Mouse (Mus musculus) embryonic facial prominence, embryonic 14.5 days (tissue): ENCODE results near the gene Nrxn2. TPM values are rescaled to one million over a fixed set of nuclear protein-coding genes. Genes with fewer than 3 reads are reported as not detected.

Experiments used
- ATAC-seq: fragments of 200-750 bp; cut with Nextera tagmentation; 2 replicates; pipeline ENCODE4 v1.8.0; 2017; ENCODE audit warnings: low read depth, moderate number of reproducible peaks, moderate TSS enrichment
- DNase-seq: peaks from one replicate; pipeline ENCODE4 v3.0.0-alpha.2; 2015; ENCODE audit warnings: low spot score
- H3K27ac ChIP-seq: fragments of 300-500 bp; sonication (generic); replicated peaks from 2 replicates; pipeline ENCODE4 v1.5.1; 2014; ENCODE audit warnings: low read depth, mild to moderate bottlenecking, low read length, moderate library complexity
- H3K27me3 ChIP-seq: fragments of 300-500 bp; sonication (generic); replicated peaks from 2 replicates; pipeline ENCODE4 v1.6.1; 2014; ENCODE audit warnings: low read length; ENCODE audit not compliant: control insufficient read depth, insufficient read depth
- H3K36me3 ChIP-seq: fragments of 300-500 bp; sonication (generic); 2 replicates; pipeline ENCODE4 v1.6.1; 2014; ENCODE audit warnings: low read length, mixed read lengths; ENCODE audit not compliant: control insufficient read depth, insufficient read depth
- H3K4me1 ChIP-seq: fragments of 300-500 bp; sonication (generic); 2 replicates; pipeline ENCODE4 v1.6.1; 2014; ENCODE audit warnings: antibody characterized with exemption, low read length; ENCODE audit not compliant: control insufficient read depth, insufficient read depth
- H3K4me2 ChIP-seq: fragments of 300-500 bp; sonication (generic); 2 replicates; pipeline ENCODE4 v1.6.1; 2014; ENCODE audit warnings: low read depth, mild to moderate bottlenecking, low read length, moderate library complexity, mixed read lengths
- H3K4me3 ChIP-seq: fragments of 300-500 bp; sonication (generic); 2 replicates; pipeline ENCODE4 v1.5.1; 2014; ENCODE audit warnings: low read depth, mild to moderate bottlenecking, low read length
- H3K9ac ChIP-seq: fragments of 300-500 bp; sonication (generic); 2 replicates; pipeline ENCODE4 v1.6.1; 2014; ENCODE audit warnings: low read depth, mild to moderate bottlenecking, low read length, moderate library complexity, mixed read lengths
- H3K9me3 ChIP-seq: fragments of 300-500 bp; sonication (generic); 2 replicates; pipeline ENCODE4 v1.6.1; 2016; ENCODE audit warnings: low read length; ENCODE audit not compliant: control insufficient read depth
- WGBS: fragments of 180-500 bp; shearing (Covaris S2); extraction: QIAGEN DNeasy Blood & Tissue Kit; methylation state at CpG from one replicate; pipeline ENCODE4 v1.1.7; 2014; 5-methylcytosine and 5-hydroxymethylcytosine counted together
- polyA plus RNA-seq: library from polyadenylated mRNA; unstranded; fragments of >200 nt; fragmentation: Nextera tagmentation; extraction: Ambion mirVana; gene quantifications from 2 replicates; pipeline ENCODE4 v1.2.1, GENCODE M21; 2014

The Nrxn2 gene
- polyA plus RNA-seq, 1 experiment from 2014 or later: 3.4 TPM

- Histone ChIP-seq H3K27me3 (peaks cover 82% of the 10 kb centered on the region), H3K4me1 (peaks cover 10% of the 10 kb centered on the region), H3K4me3 (peak overlapping the region; percentile 52; the same call in 1 of the 2 replicates), H3K9ac (no peak overlapping the region), H3K9me3 (no peaks in the 10 kb centered on the region), H3K27ac (no peak overlapping the region), H3K36me3 (no peaks in the 10 kb centered on the region), H3K4me2 (peak overlapping the region; percentile 21; the same call in 1 of the 2 replicates)
- no peak for ATAC-seq
- no peak for DNase-seq
- WGBS: 52% methylated on average over 6 of the region's 6 CpGs
These were observed 81.5 kb downstream of the Nrxn2 start for GRCm38 (mm10) chr19:6499860-6500635.

DNA sequence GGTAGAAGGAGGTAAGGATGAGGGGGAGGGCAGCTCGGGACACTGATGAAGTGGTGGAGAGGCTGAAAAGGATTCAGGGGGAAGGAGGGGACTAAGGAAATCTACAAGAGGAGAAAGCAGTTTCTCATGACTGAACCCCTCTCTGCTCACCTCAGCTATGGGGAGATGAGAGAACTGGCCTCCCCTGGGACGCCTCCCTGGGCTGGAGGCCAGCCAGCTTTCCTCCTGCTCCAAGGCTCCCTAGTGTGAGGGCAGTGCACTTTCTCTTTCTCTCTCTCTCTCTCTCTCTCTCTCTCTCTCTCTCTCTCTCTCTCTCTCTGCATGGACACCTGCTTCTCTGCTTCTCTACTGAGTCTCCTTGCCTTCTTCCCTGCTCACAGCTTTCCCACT, 82.1 kb downstream of the Nrxn2 start:
- no peak for DNase-seq
- H3K4me3 ChIP-seq: no peak overlapping the region
- H3K9ac ChIP-seq: no peak overlapping the region
- no peak overlapping the region for H3K27ac ChIP-seq
- H3K4me2 ChIP-seq: no peak overlapping the region
- H3K4me1 ChIP-seq: peaks cover 10% of the 10 kb centered on the region
- peaks cover 82% of the 10 kb centered on the region for H3K27me3 ChIP-seq
- no peaks in the 10 kb centered on the region for H3K36me3 ChIP-seq
- WGBS: 17% methylated on average over 2 of the region's 2 CpGs
- H3K9me3 ChIP-seq: no peaks in the 10 kb centered on the region
- no peak for ATAC-seq

DNA sequence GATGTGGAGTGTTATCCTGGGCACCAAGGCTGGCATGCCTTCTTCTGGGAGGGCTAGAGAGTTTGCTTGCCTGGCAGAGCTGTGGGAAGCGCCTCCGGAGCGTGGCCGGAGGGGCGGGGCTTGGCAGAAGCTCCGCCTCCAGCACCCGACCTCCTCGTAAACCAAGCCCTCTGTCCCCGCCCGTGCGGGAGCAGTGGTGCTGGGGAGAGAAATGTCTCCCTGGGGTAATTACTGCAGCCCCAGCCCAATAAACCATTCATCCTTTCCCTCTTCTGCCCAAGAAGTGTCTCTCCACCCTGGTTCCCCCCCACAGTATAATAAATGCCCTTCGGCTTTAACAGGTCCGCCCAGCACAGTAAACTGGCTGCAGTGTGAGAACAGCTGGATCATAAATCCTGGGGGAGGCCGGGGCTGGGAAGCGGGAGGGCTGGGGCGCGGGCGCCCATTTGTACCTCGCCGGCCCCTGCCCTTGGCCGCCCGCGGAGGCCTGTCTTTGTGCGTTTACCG, 83.6 kb downstream of the Nrxn2 start:
- H3K4me2 ChIP-seq: peak overlapping the region; percentile 63
- DNase-seq (peak; percentile 42), ATAC-seq (peak; percentile 39)
- H3K27ac ChIP-seq: no peak overlapping the region
- H3K9ac ChIP-seq: no peak overlapping the region
- no peaks in the 10 kb centered on the region for H3K36me3 ChIP-seq
- peak overlapping the region; percentile 30 for H3K4me3 ChIP-seq
- H3K9me3 ChIP-seq: no peaks in the 10 kb centered on the region
- peaks cover 70% of the 10 kb centered on the region for H3K27me3 ChIP-seq
- under 1% methylated on average over 23 of the region's 25 CpGs for WGBS
- peaks cover 10% of the 10 kb centered on the region for H3K4me1 ChIP-seq

DNA sequence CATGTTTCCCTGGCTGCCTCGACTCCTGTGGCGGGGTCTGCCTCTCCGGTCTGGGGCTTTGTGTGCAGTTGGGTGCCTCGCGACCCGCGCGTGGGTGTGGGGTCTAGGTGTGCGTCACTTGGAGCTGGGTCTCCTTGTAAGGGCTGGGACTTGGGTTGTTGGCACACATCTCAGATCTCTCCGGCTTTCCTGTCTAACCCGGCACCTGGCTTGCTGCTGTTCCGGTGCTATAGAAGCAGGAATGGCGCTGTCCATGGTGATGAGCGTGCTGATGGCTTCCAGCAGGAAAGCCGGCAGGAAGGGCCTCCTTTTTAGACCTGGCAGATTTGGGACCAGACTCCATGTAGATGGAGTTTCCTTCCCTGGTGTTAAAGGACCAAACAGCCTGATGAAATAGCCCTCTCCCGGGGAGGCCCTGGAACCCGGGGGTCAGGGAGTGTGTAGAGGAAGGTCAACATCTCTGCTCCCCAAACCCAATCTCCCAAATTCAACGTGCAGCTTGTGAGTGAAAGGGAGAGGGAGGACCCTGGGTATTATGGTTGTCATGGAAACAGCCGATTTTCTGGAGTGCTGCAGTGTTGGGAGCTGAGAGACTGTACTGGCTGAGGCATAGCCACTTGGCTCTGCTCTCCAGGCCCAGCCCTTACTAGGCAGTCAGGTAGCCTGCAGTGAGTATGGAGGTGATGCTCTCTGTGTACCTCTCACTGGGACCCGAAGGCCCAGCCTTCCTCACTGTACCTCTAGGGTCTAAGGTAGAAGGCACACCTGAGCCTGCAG, 84.2 kb downstream of the Nrxn2 start:
- 6% methylated on average over 19 of the region's 20 CpGs for WGBS
- H3K9me3 ChIP-seq: no peaks in the 10 kb centered on the region
- ATAC-seq: peak; percentile 5; the same call in 1 of the 2 replicates
- peak; percentile 90 for DNase-seq
- H3K9ac ChIP-seq: no peak overlapping the region
- peak overlapping the region; percentile 63 for H3K4me2 ChIP-seq
- H3K27me3 ChIP-seq: peaks cover 68% of the 10 kb centered on the region
- no peak overlapping the region; the same call in 1 of the 2 replicates for H3K27ac ChIP-seq
- no peaks in the 10 kb centered on the region for H3K36me3 ChIP-seq
- peak overlapping the region; percentile 30 for H3K4me3 ChIP-seq
- peaks cover 10% of the 10 kb centered on the region for H3K4me1 ChIP-seq

GRCm38 (mm10) chr19:6503926-6504655, 85.6 kb downstream of the Nrxn2 start:
- Histone ChIP-seq H3K36me3 (no peaks in the 10 kb centered on the region), H3K27me3 (peaks cover 61% of the 10 kb centered on the region), H3K27ac (no peak overlapping the region), H3K9ac (no peak overlapping the region), H3K4me1 (peaks cover 10% of the 10 kb centered on the region), H3K9me3 (no peaks in the 10 kb centered on the region), H3K4me2 (no peak overlapping the region), H3K4me3 (no peak overlapping the region)
- WGBS: 41% methylated on average over 15 of the region's 16 CpGs
- DNase-seq (peak; percentile 47), ATAC-seq (no peak)

- H3K4me2 ChIP-seq: no peak overlapping the region
- peaks cover 55% of the 10 kb centered on the region for H3K27me3 ChIP-seq
- ATAC-seq (no peak), DNase-seq (no peak)
- H3K4me1 ChIP-seq: peaks cover 10% of the 10 kb centered on the region
- H3K36me3 ChIP-seq: no peaks in the 10 kb centered on the region
- H3K27ac ChIP-seq: no peak overlapping the region
- 88% methylated on average over 12 of the region's 12 CpGs for WGBS
- no peak overlapping the region for H3K4me3 ChIP-seq
- H3K9ac ChIP-seq: no peak overlapping the region
- H3K9me3 ChIP-seq: no peaks in the 10 kb centered on the region
These were observed 86.1 kb downstream of the Nrxn2 start for GRCm38 (mm10) chr19:6504656-6505045.

- 50% methylated on average over 10 of the region's 10 CpGs for WGBS
- Histone ChIP-seq H3K4me2 (no peak overlapping the region), H3K27ac (no peak overlapping the region), H3K4me3 (no peak overlapping the region), H3K9me3 (no peaks in the 10 kb centered on the region), H3K4me1 (peaks cover 4% of the 10 kb centered on the region), H3K27me3 (peaks cover 28% of the 10 kb centered on the region), H3K9ac (no peak overlapping the region), H3K36me3 (no peaks in the 10 kb centered on the region)
- no peak for ATAC-seq
- no peak for DNase-seq
These were observed 88.9 kb downstream of the Nrxn2 start for GRCm38 (mm10) chr19:6507393-6507792.

DNA sequence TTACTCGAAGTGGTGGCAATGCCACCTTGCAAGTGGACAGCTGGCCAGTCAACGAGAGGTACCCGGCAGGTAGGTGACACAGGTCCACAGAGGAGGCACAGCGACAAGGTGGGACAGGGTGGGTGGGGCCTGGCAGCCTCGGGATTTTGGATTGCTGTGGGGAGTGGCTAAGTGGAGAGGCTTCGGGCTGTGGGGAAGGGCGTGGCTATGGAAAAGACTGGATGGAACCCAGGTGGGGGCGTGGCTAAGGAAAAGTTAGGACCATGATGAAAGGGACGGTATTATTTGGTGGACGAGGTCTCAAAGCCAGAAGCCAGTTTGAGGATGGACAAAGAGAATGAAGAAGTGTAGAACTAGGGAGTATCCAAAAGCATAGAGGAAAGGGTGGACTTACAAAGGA, 91.3 kb downstream of the Nrxn2 start:
- no peak overlapping the region for H3K4me3 ChIP-seq
- no peaks in the 10 kb centered on the region for H3K4me1 ChIP-seq
- no peak overlapping the region for H3K27ac ChIP-seq
- ATAC-seq (no peak), DNase-seq (no peak)
- no peak overlapping the region for H3K4me2 ChIP-seq
- H3K9ac ChIP-seq: no peak overlapping the region
- peaks cover 28% of the 10 kb centered on the region for H3K27me3 ChIP-seq
- H3K9me3 ChIP-seq: no peaks in the 10 kb centered on the region
- WGBS: 71% methylated on average over 10 of the region's 10 CpGs
- H3K36me3 ChIP-seq: no peaks in the 10 kb centered on the region
